Mouse (Mus musculus): ENCODE measurements around the gene Pogk. TPM values are rescaled to one million over a fixed set of nuclear protein-coding genes. Genes with fewer than 3 reads are reported as not detected.

Gene Pogk
- polyA plus RNA-seq, 1 experiment: 2.0 TPM

GRCm38 (mm10) chr1:166360157-166360855 lies 49.4 kb downstream of the Pogk start:
- TF ChIP-seq EP300 (IDR thresholded peaks at IDR 0.05; ENCODE audit: insufficient read depth, low read depth, low read length) (0 out of 2 replicates have a peak, but pooled peaks have one; percentile 6), CTCF (IDR thresholded peaks at IDR 0.05; ENCODE audit: low read depth, low read length) (peak; percentile 88), POLR2A (IDR thresholded peaks at IDR 0.05; ENCODE audit: insufficient read depth, low read length) (no peak)
- H3K9ac ChIP-seq (ENCODE audit: low read depth, poor library complexity, severe bottlenecking): no peak overlapping the region
- H3K4me1 ChIP-seq (ENCODE audit: control insufficient read depth, insufficient read depth, low read length): no peaks in the 10 kb centered on the region
- no peak overlapping the region for H3K27ac ChIP-seq (ENCODE audit: insufficient read depth, low read length)
- H3K27me3 ChIP-seq (ENCODE audit: control insufficient read depth, insufficient read depth, low read length, poor library complexity, severe bottlenecking): no peaks in the 10 kb centered on the region
- H3K36me3 ChIP-seq (ENCODE audit: control insufficient read depth, insufficient read depth, low read length, poor library complexity, severe bottlenecking): no peaks in the 10 kb centered on the region
- no peaks in the 10 kb centered on the region for H3K9me3 ChIP-seq (replicated peaks; ENCODE audit: control insufficient read depth, insufficient read depth, low read length, poor library complexity, severe bottlenecking)
- H3K4me3 ChIP-seq (ENCODE audit: low read depth, low read length): no peak overlapping the region

GRCm38 (mm10) chr1:166349751-166350150 lies 59.9 kb downstream of the Pogk start:
- Histone ChIP-seq H3K4me3 (ENCODE audit: low read depth, low read length) (no peak overlapping the region), H3K27ac (ENCODE audit: insufficient read depth, low read length) (no peak overlapping the region), H3K36me3 (ENCODE audit: control insufficient read depth, insufficient read depth, low read length, poor library complexity, severe bottlenecking) (no peaks in the 10 kb centered on the region), H3K27me3 (ENCODE audit: control insufficient read depth, insufficient read depth, low read length, poor library complexity, severe bottlenecking) (no peaks in the 10 kb centered on the region), H3K9ac (ENCODE audit: low read depth, poor library complexity, severe bottlenecking) (no peak overlapping the region), H3K4me1 (ENCODE audit: control insufficient read depth, insufficient read depth, low read length) (no peaks in the 10 kb centered on the region), H3K9me3 (replicated peaks; ENCODE audit: control insufficient read depth, insufficient read depth, low read length, poor library complexity, severe bottlenecking) (no peaks in the 10 kb centered on the region)
- TF ChIP-seq EP300 (IDR thresholded peaks at IDR 0.05; ENCODE audit: insufficient read depth, low read depth, low read length) (no peak), CTCF (IDR thresholded peaks at IDR 0.05; ENCODE audit: low read depth, low read length) (no peak), POLR2A (IDR thresholded peaks at IDR 0.05; ENCODE audit: insufficient read depth, low read length) (no peak)

GRCm38 (mm10) chr1:166349341-166349740 lies 60.3 kb downstream of the Pogk start:
- Histone ChIP-seq H3K27ac (ENCODE audit: insufficient read depth, low read length) (no peak overlapping the region), H3K4me1 (ENCODE audit: control insufficient read depth, insufficient read depth, low read length) (no peaks in the 10 kb centered on the region), H3K36me3 (ENCODE audit: control insufficient read depth, insufficient read depth, low read length, poor library complexity, severe bottlenecking) (no peaks in the 10 kb centered on the region), H3K9me3 (replicated peaks; ENCODE audit: control insufficient read depth, insufficient read depth, low read length, poor library complexity, severe bottlenecking) (no peaks in the 10 kb centered on the region), H3K9ac (ENCODE audit: low read depth, poor library complexity, severe bottlenecking) (no peak overlapping the region), H3K27me3 (ENCODE audit: control insufficient read depth, insufficient read depth, low read length, poor library complexity, severe bottlenecking) (no peaks in the 10 kb centered on the region), H3K4me3 (ENCODE audit: low read depth, low read length) (no peak overlapping the region)
- no peak for TF ChIP-seq CTCF (IDR thresholded peaks at IDR 0.05; ENCODE audit: low read depth, low read length)
- TF ChIP-seq POLR2A (IDR thresholded peaks at IDR 0.05; ENCODE audit: insufficient read depth, low read length): no peak
- TF ChIP-seq EP300 (IDR thresholded peaks at IDR 0.05; ENCODE audit: insufficient read depth, low read depth, low read length): no peak

GRCm38 (mm10) chr1:166346906-166347305 lies 62.8 kb downstream of the Pogk start:
- Histone ChIP-seq H3K4me1 (ENCODE audit: control insufficient read depth, insufficient read depth, low read length) (no peaks in the 10 kb centered on the region), H3K9me3 (replicated peaks; ENCODE audit: control insufficient read depth, insufficient read depth, low read length, poor library complexity, severe bottlenecking) (no peaks in the 10 kb centered on the region), H3K9ac (ENCODE audit: low read depth, poor library complexity, severe bottlenecking) (no peak overlapping the region), H3K27me3 (ENCODE audit: control insufficient read depth, insufficient read depth, low read length, poor library complexity, severe bottlenecking) (no peaks in the 10 kb centered on the region), H3K36me3 (ENCODE audit: control insufficient read depth, insufficient read depth, low read length, poor library complexity, severe bottlenecking) (no peaks in the 10 kb centered on the region), H3K4me3 (ENCODE audit: low read depth, low read length) (no peak overlapping the region), H3K27ac (ENCODE audit: insufficient read depth, low read length) (no peak overlapping the region)
- TF ChIP-seq EP300 (IDR thresholded peaks at IDR 0.05; ENCODE audit: insufficient read depth, low read depth, low read length) (no peak), POLR2A (IDR thresholded peaks at IDR 0.05; ENCODE audit: insufficient read depth, low read length) (no peak), CTCF (IDR thresholded peaks at IDR 0.05; ENCODE audit: low read depth, low read length) (no peak)

- Histone ChIP-seq H3K27ac (ENCODE audit: insufficient read depth, low read length) (no peak overlapping the region), H3K27me3 (ENCODE audit: control insufficient read depth, insufficient read depth, low read length, poor library complexity, severe bottlenecking) (no peaks in the 10 kb centered on the region), H3K9me3 (replicated peaks; ENCODE audit: control insufficient read depth, insufficient read depth, low read length, poor library complexity, severe bottlenecking) (no peaks in the 10 kb centered on the region), H3K4me1 (ENCODE audit: control insufficient read depth, insufficient read depth, low read length) (no peaks in the 10 kb centered on the region), H3K36me3 (ENCODE audit: control insufficient read depth, insufficient read depth, low read length, poor library complexity, severe bottlenecking) (no peaks in the 10 kb centered on the region), H3K9ac (ENCODE audit: low read depth, poor library complexity, severe bottlenecking) (no peak overlapping the region), H3K4me3 (ENCODE audit: low read depth, low read length) (no peak overlapping the region)
- TF ChIP-seq POLR2A (IDR thresholded peaks at IDR 0.05; ENCODE audit: insufficient read depth, low read length) (no peak), EP300 (IDR thresholded peaks at IDR 0.05; ENCODE audit: insufficient read depth, low read depth, low read length) (no peak), CTCF (IDR thresholded peaks at IDR 0.05; ENCODE audit: low read depth, low read length) (no peak)
Observed at GRCm38 (mm10) chr1:166345602-166346001, 64.1 kb downstream of the Pogk start.

- no peaks in the 10 kb centered on the region for H3K4me1 ChIP-seq (ENCODE audit: control insufficient read depth, insufficient read depth, low read length)
- no peaks in the 10 kb centered on the region for H3K9me3 ChIP-seq (replicated peaks; ENCODE audit: control insufficient read depth, insufficient read depth, low read length, poor library complexity, severe bottlenecking)
- no peak overlapping the region for H3K4me3 ChIP-seq (ENCODE audit: low read depth, low read length)
- H3K9ac ChIP-seq (ENCODE audit: low read depth, poor library complexity, severe bottlenecking): no peak overlapping the region
- H3K27me3 ChIP-seq (ENCODE audit: control insufficient read depth, insufficient read depth, low read length, poor library complexity, severe bottlenecking): no peaks in the 10 kb centered on the region
- TF ChIP-seq POLR2A (IDR thresholded peaks at IDR 0.05; ENCODE audit: insufficient read depth, low read length) (no peak), EP300 (IDR thresholded peaks at IDR 0.05; ENCODE audit: insufficient read depth, low read depth, low read length) (no peak), CTCF (IDR thresholded peaks at IDR 0.05; ENCODE audit: low read depth, low read length) (no peak)
- H3K36me3 ChIP-seq (ENCODE audit: control insufficient read depth, insufficient read depth, low read length, poor library complexity, severe bottlenecking): no peaks in the 10 kb centered on the region
- H3K27ac ChIP-seq (ENCODE audit: insufficient read depth, low read length): no peak overlapping the region
Observed at GRCm38 (mm10) chr1:166344300-166345077, 65.2 kb downstream of the Pogk start.
